9 mouse cellular contexts compared by ENCODE assay signal in the genomic region with DNA sequence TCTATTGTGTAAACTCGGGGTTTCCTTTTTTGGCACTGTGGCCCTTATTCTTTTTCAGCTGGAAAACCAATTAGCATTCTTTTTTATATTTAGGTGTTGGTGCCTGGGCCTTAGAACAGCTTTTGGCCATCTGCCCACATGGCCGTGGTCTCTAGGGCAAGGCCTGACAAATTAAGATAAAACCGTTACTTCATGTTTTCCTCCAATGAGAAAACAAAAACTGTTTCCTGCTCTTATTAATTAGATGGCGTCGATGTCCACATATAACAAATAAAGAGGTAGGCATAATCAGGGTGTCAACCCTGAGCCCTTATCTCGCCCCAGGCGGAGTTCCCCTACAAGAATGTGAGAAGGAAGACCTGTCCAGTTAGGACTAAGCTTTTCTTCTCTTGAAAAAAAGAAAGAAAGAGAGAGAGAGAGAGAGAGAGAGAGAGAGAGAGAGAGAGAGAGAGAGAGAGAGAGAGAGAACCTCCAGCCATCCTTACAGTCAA.
DNase-seq lines count a peak whose midpoint lies in the region; ATAC-seq and TF ChIP-seq lines count a peak whose summit lies in the region.
"Had no signal": no experiment of that assay in that cellular context is flagged by ENCODE, and none has a peak within 500 bp of the region (broad histone marks: within the 10 kb centered on the region; RNA-seq: fewer than 3 reads in every experiment).

No protein-coding gene starts in this region.

- TF ChIP-seq CTCF in gastrocnemius, adult 2 months (IDR thresholded peaks at IDR 0.05) = no peak
- TF ChIP-seq CTCF in stomach, postnatal 0 days (IDR thresholded peaks at IDR 0.05; ENCODE audit: low read depth) = no peak

- H3K36me3 ChIP-seq in heart, embryonic 14.5 days (ENCODE audit: control insufficient read depth, insufficient read depth, low read length) = no peaks in the 10 kb centered on the region
- no peaks in the 10 kb centered on the region for H3K36me3 ChIP-seq in limb, embryonic 13.5 days
- no peaks in the 10 kb centered on the region for H3K36me3 ChIP-seq in stomach, postnatal 0 days (ENCODE audit: control insufficient read depth, insufficient read depth, low read length)

- peak overlapping the region; percentile 52 for H3K4me2 ChIP-seq in heart, embryonic 14.5 days (ENCODE audit: low read length)
- H3K4me2 ChIP-seq in limb, embryonic 13.5 days (replicated peaks) = peak overlapping the region; percentile 41
- peak overlapping the region; percentile 21 for H3K4me2 ChIP-seq in stomach, postnatal 0 days (replicated peaks; ENCODE audit: low read depth)

- ATAC-seq in common myeloid progenitor, adult 5-6 weeks (replicated peaks; ENCODE audit: low read depth, poor library complexity, severe bottlenecking) = peak; percentile 47
- peak; percentile 54 for ATAC-seq in heart, embryonic 14.5 days (ENCODE audit: insufficient number of reproducible peaks, insufficient read depth, low FRiP score, low read depth)
- no peak for ATAC-seq in limb, embryonic 13.5 days (ENCODE audit: low FRiP score, low read depth)
- peak; percentile 43 for ATAC-seq in stomach, postnatal 0 days (ENCODE audit: low FRiP score, low TSS enrichment)
- no peak for ATAC-seq in erythroblast, adult 5-6 weeks (replicated peaks; ENCODE audit: low FRiP score, poor library complexity, severe bottlenecking)
- ATAC-seq in CD4-positive, CD25-positive, alpha-beta regulatory T cell, adult 4 months = no peak

- peak; percentile 77 for DNase-seq in gastrocnemius, adult 2 months
- no peak for DNase-seq in gastrocnemius, adult 18-20 months (ENCODE audit: low spot score)
- no peak for DNase-seq in stomach, postnatal 0 days (ENCODE audit: low spot score)

- H3K9me3 ChIP-seq in heart, embryonic 14.5 days (ENCODE audit: control insufficient read depth, low read length) = no peaks in the 10 kb centered on the region
- H3K9me3 ChIP-seq in limb, embryonic 13.5 days = no peaks in the 10 kb centered on the region; the same call in 1 of the 2 replicates
- no peaks in the 10 kb centered on the region for H3K9me3 ChIP-seq in stomach, postnatal 0 days (ENCODE audit: control insufficient read depth, low read length)

- intact Hi-C loops in gastrocnemius, adult 2 months (cut with DNase I) = loop anchor here (2.0 to 5.0 kb wide), 3 partner anchors 59 to 136 kb away; partner anchors contain the start of genes Cav1 and Cav2

- H3K27me3 ChIP-seq in heart, embryonic 14.5 days (ENCODE audit: control insufficient read depth, insufficient read depth, low read length) = no peaks in the 10 kb centered on the region
- no peaks in the 10 kb centered on the region for H3K27me3 ChIP-seq in limb, embryonic 13.5 days
- no peaks in the 10 kb centered on the region for H3K27me3 ChIP-seq in stomach, postnatal 0 days (ENCODE audit: control insufficient read depth, insufficient read depth, low read length)

- peak overlapping the region; percentile 64 for H3K4me3 ChIP-seq in gastrocnemius, adult 2 months
- H3K4me3 ChIP-seq in heart, embryonic 14.5 days (ENCODE audit: control insufficient read depth in 1 of 2, insufficient read depth in 1 of 2, low read depth in 1 of 2, low read length in 2 of 2) = no peak overlapping the region
- no peak overlapping the region for H3K4me3 ChIP-seq in limb, embryonic 13.5 days
- no peak overlapping the region for H3K4me3 ChIP-seq in stomach, postnatal 0 days (ENCODE audit: low read depth, low read length)

- H3K4me1 ChIP-seq in heart, embryonic 14.5 days (ENCODE audit: control insufficient read depth in 2 of 2, insufficient read depth in 2 of 2, low read length in 2 of 2) = peaks cover 15 to 23% of the 10 kb centered on the region in 2 experiments
- H3K4me1 ChIP-seq in limb, embryonic 13.5 days = peaks cover 21% of the 10 kb centered on the region
- H3K4me1 ChIP-seq in stomach, postnatal 0 days (replicated peaks; ENCODE audit: control insufficient read depth, insufficient read depth) = 0 out of 2 replicates have a peak, but pooled peaks cover 2% of the 10 kb centered on the region

- WGBS in heart, embryonic 14.5 days = 38% methylated on average over 7 of the region's 7 CpGs
- 57% methylated on average over 7 of the region's 7 CpGs for WGBS in limb, embryonic 13.5 days
- 31% methylated on average over 7 of the region's 7 CpGs for WGBS in stomach, postnatal 0 days

- no peak for TF ChIP-seq EP300 in stomach, postnatal 0 days (optimal IDR thresholded peaks at IDR 0.05)

- H3K27ac ChIP-seq in gastrocnemius, adult 2 months = peak overlapping the region; percentile 90
- peak overlapping the region; percentile 84 to 90 for H3K27ac ChIP-seq in heart, embryonic 14.5 days (replicated peaks in 1 of 2; ENCODE audit: control insufficient read depth in 1 of 2, insufficient read depth in 1 of 2, low read depth in 2 of 2, low read length in 2 of 2)
- H3K27ac ChIP-seq in limb, embryonic 13.5 days = peak overlapping the region; percentile 44; the same call in 1 of the 2 replicates
- peak overlapping the region; percentile 79 for H3K27ac ChIP-seq in stomach, postnatal 0 days (replicated peaks)
- H3K27ac ChIP-seq: macrophage had no signal

- H3K9ac ChIP-seq in heart, embryonic 14.5 days (ENCODE audit: low read length) = peak overlapping the region; percentile 45; the same call in 1 of the 2 replicates
- H3K9ac ChIP-seq in limb, embryonic 13.5 days = no peak overlapping the region
- peak overlapping the region; percentile 18; the same call in 1 of the 2 replicates for H3K9ac ChIP-seq in stomach, postnatal 0 days (ENCODE audit: low read length)

Comparison
In these comparisons a context has a peak if more than half of its experiments do, and no peak if none do; other contexts are left out.
1. ATAC-seq: peak in common myeloid progenitor, adult 5-6 weeks (single experiment), heart, embryonic 14.5 days (single experiment) and stomach, postnatal 0 days (single experiment); none in limb, embryonic 13.5 days (single experiment), erythroblast, adult 5-6 weeks (single experiment) and CD4-positive, CD25-positive, alpha-beta regulatory T cell, adult 4 months (single experiment).
2. Peak in every context shown above with its lines, with median percentiles within 50 percentile points of each other: H3K27ac ChIP-seq and H3K4me2 ChIP-seq.